In the genomic region with DNA sequence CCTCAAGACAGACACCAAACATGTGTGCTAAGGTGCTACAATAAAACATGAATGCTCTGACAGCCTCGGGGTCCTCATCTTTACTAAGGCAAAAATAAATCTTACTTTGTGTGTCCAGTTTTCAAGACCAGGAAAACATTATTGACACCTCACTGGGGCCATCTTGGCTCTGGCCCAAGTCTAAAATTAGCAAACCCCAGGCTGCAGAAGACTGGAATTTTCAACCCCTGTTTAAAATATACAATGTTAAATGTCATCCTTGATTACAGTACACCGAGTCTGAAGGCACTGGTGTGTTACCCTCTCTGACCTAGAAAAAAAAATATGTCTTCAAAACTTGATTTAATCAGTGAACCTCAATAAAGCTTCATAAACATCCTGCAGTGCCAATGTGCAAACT, we compare ENCODE assay signal across 21 mouse cellular contexts. TPM values are rescaled to one million over a fixed set of nuclear protein-coding genes. Genes with fewer than 3 reads are reported as not detected.
"Had no signal": no experiment of that assay in that cellular context is flagged by ENCODE, and none has a peak within 500 bp of the region (broad histone marks: within the 10 kb centered on the region; RNA-seq: fewer than 3 reads in every experiment).

No protein-coding gene starts in this region.

- DNase-seq: kidney, postnatal 10 days; kidney, postnatal 4 days; left cerebral cortex, postnatal 4 days; lung, adult 18-20 months; lung, postnatal 36 days; midbrain, embryonic 14.5 days; retina, postnatal 1 day; right cerebral cortex, postnatal 4 days; spleen, adult 18-20 months; thymus, adult 18-20 months; thymus, postnatal 14 days had no signal

- H3K4me2 ChIP-seq: limb, embryonic 13.5 days; neural tube, embryonic 12.5 days had no signal

- H3K4me3 ChIP-seq: layer of hippocampus, adult 2 months; limb, embryonic 13.5 days; midbrain, embryonic 10.5 days; neural tube, embryonic 12.5 days had no signal

- H3K36me3 ChIP-seq: limb, embryonic 13.5 days; midbrain, embryonic 10.5 days; neural tube, embryonic 12.5 days had no signal

- H3K9me3 ChIP-seq: limb, embryonic 13.5 days; midbrain, embryonic 10.5 days; neural tube, embryonic 12.5 days had no signal

- H3K4me1 ChIP-seq: limb, embryonic 13.5 days; midbrain, embryonic 10.5 days; neural tube, embryonic 12.5 days had no signal

- H3K27ac ChIP-seq: layer of hippocampus, adult 2 months; limb, embryonic 13.5 days; liver, embryonic 14.5 days; midbrain, embryonic 10.5 days; neural tube, embryonic 12.5 days had no signal

- H3K27me3 ChIP-seq: limb, embryonic 13.5 days; neural tube, embryonic 12.5 days had no signal

- ATAC-seq: lung, postnatal 0 days had no signal

- H3K9ac ChIP-seq: limb, embryonic 13.5 days; liver, embryonic 14.5 days; neural tube, embryonic 12.5 days had no signal

RNA-seq across cellular contexts. Expression of gene Slc35f4, which starts 11.7 kb away (rescaled TPM):
- total RNA-seq: liver, adult 2 months; megakaryocyte, adult 5-6 weeks; monocyte, adult 5-6 weeks; neutrophil, adult 5-6 weeks had no signal
- polyA plus RNA-seq: liver, adult 2 months; liver, embryonic 14.5 days; lung, postnatal 0 days had no signal
